Mouse (Mus musculus) small intestine, adult 2 months (tissue): ENCODE measurements around the gene Gm29609. TPM values are rescaled to one million over a fixed set of nuclear protein-coding genes. Genes with fewer than 3 reads are reported as not detected.
A peak's percentile ranks its signal among the peaks of the same experiment; 100 is the strongest.

Experiments used
- H3K27ac ChIP-seq: fragments of 200-500 bp; 2 replicates; pipeline ENCODE4 v1.5.1; 2012; ENCODE audit warnings: low read depth, low read length, control low read depth, inconsistent platforms; ENCODE audit not compliant: insufficient read depth
- H3K27me3 ChIP-seq: fragments of 200-500 bp; 2 replicates; pipeline ENCODE4 v1.6.1; 2012; ENCODE audit warnings: mild to moderate bottlenecking, moderate library complexity, low read length, inconsistent platforms; ENCODE audit not compliant: control insufficient read depth, insufficient read depth
- H3K36me3 ChIP-seq: fragments of 200-500 bp; 2 replicates; pipeline ENCODE4 v1.6.1; 2012; ENCODE audit warnings: mild to moderate bottlenecking, low read length, control low read depth, inconsistent platforms; ENCODE audit not compliant: control insufficient read depth, insufficient read depth
- H3K4me1 ChIP-seq: fragments of 200-500 bp; 2 replicates; pipeline ENCODE4 v1.6.1; 2012; ENCODE audit warnings: low read length, inconsistent platforms, mixed read lengths; ENCODE audit not compliant: control insufficient read depth, insufficient read depth, insufficient read length
- H3K4me3 ChIP-seq: fragments of 200-500 bp; 2 replicates; pipeline ENCODE4 v1.5.1; 2012; ENCODE audit warnings: low read depth, mild to moderate bottlenecking, control low read depth, inconsistent platforms, low read length, moderate library complexity
- CTCF ChIP-seq: fragments of 200-500 bp; IDR thresholded peaks from 2 replicates; pipeline ENCODE4 v1.5.1; 2012; ENCODE audit warnings: low read depth, mild to moderate bottlenecking, control low read depth, inconsistent platforms, low read length, moderate library complexity, mixed read lengths; ENCODE audit not compliant: insufficient replicate concordance, insufficient read length; ENCODE audit errors: extremely low read depth
- POLR2A ChIP-seq: fragments of 200-500 bp; IDR thresholded peaks from 2 replicates; pipeline ENCODE4 v1.6.1; 2012; ENCODE audit warnings: low read depth, mild to moderate bottlenecking, control low read depth, inconsistent platforms, low read length, moderate library complexity
- WGBS: fragments of 180-500 bp; shearing (Covaris S2); methylation state at CpG from one replicate; pipeline ENCODE4 v1.1.7; 2018; 5-methylcytosine and 5-hydroxymethylcytosine counted together
- polyA plus RNA-seq: library from polyadenylated mRNA; depleted of rRNA; stranded (reverse); fragments of >200 nt; gene quantifications from 2 replicates; pipeline ENCODE4 v1.2.3, GENCODE M21; 2012

Gm29609 gene
- polyA plus RNA-seq, 1 experiment = 0.98 TPM

- H3K4me3 ChIP-seq = no peak overlapping the region
- WGBS = 95% methylated on average over 1 of the region's 1 CpGs
Measured at GRCm38 (mm10) chr5:31164878-31165277, 14.8 kb downstream of the Gm29609 start.

GRCm38 (mm10) chr5:31162462-31162861 is 17.2 kb downstream of the Gm29609 start:
- peaks cover 69% of the 10 kb centered on the region for H3K36me3 ChIP-seq
- no peaks in the 10 kb centered on the region; the same call in 1 of the 2 replicates for H3K4me1 ChIP-seq
- no peaks in the 10 kb centered on the region for H3K27me3 ChIP-seq
- H3K27ac ChIP-seq = no peak overlapping the region
- H3K4me3 ChIP-seq = no peak overlapping the region
- TF ChIP-seq CTCF (no peak), POLR2A (no peak)

More at GRCm38 (mm10) chr5:31164878-31165277, 14.8 kb downstream of the Gm29609 start:
- no peak overlapping the region for H3K27ac ChIP-seq
- H3K36me3 ChIP-seq = peaks cover 70% of the 10 kb centered on the region
- H3K27me3 ChIP-seq = no peaks in the 10 kb centered on the region
- no peaks in the 10 kb centered on the region; the same call in 1 of the 2 replicates for H3K4me1 ChIP-seq
- TF ChIP-seq POLR2A (no peak), CTCF (no peak)

- under 1% methylated on average over 19 of the region's 19 CpGs for WGBS
- Histone ChIP-seq H3K4me3 (peak within 1 kb of the TSS; percentile 98), H3K27ac (0 out of 2 replicates have a peak within 1 kb of the TSS, but pooled peaks have one; percentile 38), H3K4me1 (peaks cover 4% of the 10 kb centered on the region; the same call in 1 of the 2 replicates), H3K27me3 (no peaks in the 10 kb centered on the region), H3K36me3 (peaks cover 26% of the 10 kb centered on the region)
- TF ChIP-seq CTCF (no peak), POLR2A (peak; percentile 84)
Measured at GRCm38 (mm10) chr5:31154152-31154553, 25.6 kb downstream of the Gm29609 start, which contains the start of gene Mpv17. TSS of gene Mpv17 (minus strand) at chr5:31154251.

GRCm38 (mm10) chr5:31153516-31154151 is 26.1 kb downstream of the Gm29609 start:
- H3K27me3 ChIP-seq = no peaks in the 10 kb centered on the region
- peaks cover 20% of the 10 kb centered on the region for H3K36me3 ChIP-seq
- H3K27ac ChIP-seq = 0 out of 2 replicates have a peak overlapping the region, but pooled peaks have one; percentile 10
- H3K4me3 ChIP-seq = peak overlapping the region; percentile 98
- peaks cover 4% of the 10 kb centered on the region; the same call in 1 of the 2 replicates for H3K4me1 ChIP-seq
- 15% methylated on average over 6 of the region's 6 CpGs for WGBS
- TF ChIP-seq POLR2A (no peak), CTCF (no peak)

- H3K36me3 ChIP-seq = peaks cover 3% of the 10 kb centered on the region; the same call in 1 of the 2 replicates
- no peak overlapping the region for H3K4me3 ChIP-seq
- no peak overlapping the region for H3K27ac ChIP-seq
- TF ChIP-seq CTCF (no peak), POLR2A (no peak)
- WGBS = 65% methylated on average over 3 of the region's 3 CpGs
- no peaks in the 10 kb centered on the region for H3K27me3 ChIP-seq
- peaks cover 4% of the 10 kb centered on the region; the same call in 1 of the 2 replicates for H3K4me1 ChIP-seq
Measured at GRCm38 (mm10) chr5:31151746-31152145, 28.0 kb downstream of the Gm29609 start.

- TF ChIP-seq POLR2A (no peak), CTCF (no peak)
- peaks cover 4% of the 10 kb centered on the region; the same call in 1 of the 2 replicates for H3K4me1 ChIP-seq
- H3K27me3 ChIP-seq = no peaks in the 10 kb centered on the region
- H3K36me3 ChIP-seq = peaks cover 5% of the 10 kb centered on the region; the same call in 1 of the 2 replicates
- H3K27ac ChIP-seq = no peak overlapping the region
- H3K4me3 ChIP-seq = no peak overlapping the region
- 84% methylated on average over 4 of the region's 4 CpGs for WGBS
Measured at GRCm38 (mm10) chr5:31149781-31150180, 29.9 kb downstream of the Gm29609 start.

- H3K27me3 ChIP-seq = peaks cover 45% of the 10 kb centered on the region
- 14% methylated on average over 9 of the region's 9 CpGs for WGBS
- H3K4me3 ChIP-seq = no peak overlapping the region
- TF ChIP-seq CTCF = no peak
- no peak for TF ChIP-seq POLR2A
- H3K4me1 ChIP-seq = 0 out of 2 replicates have a peak, but pooled peaks cover 3% of the 10 kb centered on the region
- no peak overlapping the region for H3K27ac ChIP-seq
- peaks cover 3% of the 10 kb centered on the region; the same call in 1 of the 2 replicates for H3K36me3 ChIP-seq
Measured at GRCm38 (mm10) chr5:31138968-31139425, 40.7 kb downstream of the Gm29609 start.
